Mouse (Mus musculus): ENCODE results near the gene Spock1. TPM values are rescaled to one million over a fixed set of nuclear protein-coding genes. Genes with fewer than 3 reads are reported as not detected.

Spock1 gene
- polyA plus RNA-seq, 1 experiment, result 0.03 TPM

GRCm38 (mm10) chr13:57435726-57436220 is 472.4 kb downstream of the Spock1 start:
- TF ChIP-seq TAL1 (IDR thresholded peaks at IDR 0.05; ENCODE audit: low read length) (no peak), GATA1 (IDR thresholded peaks at IDR 0.05; ENCODE audit: low read length) (no peak)
- no peaks in the 10 kb centered on the region for H3K4me1 ChIP-seq (ENCODE audit: control insufficient read depth)
- peaks cover 41% of the 10 kb centered on the region for H3K9me3 ChIP-seq (ENCODE audit: control insufficient read depth, low read length)
- no peak overlapping the region for H3K4me3 ChIP-seq (replicated peaks)
- no peaks in the 10 kb centered on the region for H3K36me3 ChIP-seq (ENCODE audit: control insufficient read depth)
- H3K27me3 ChIP-seq (ENCODE audit: control insufficient read depth), result no peaks in the 10 kb centered on the region

GRCm38 (mm10) chr13:57433848-57434247 is 474.3 kb downstream of the Spock1 start:
- Histone ChIP-seq H3K4me1 (ENCODE audit: control insufficient read depth) (no peaks in the 10 kb centered on the region), H3K27me3 (ENCODE audit: control insufficient read depth) (no peaks in the 10 kb centered on the region), H3K36me3 (ENCODE audit: control insufficient read depth) (no peaks in the 10 kb centered on the region), H3K9me3 (ENCODE audit: control insufficient read depth, low read length) (peaks cover 48% of the 10 kb centered on the region), H3K4me3 (replicated peaks) (no peak overlapping the region)
- no peak for TF ChIP-seq GATA1 (IDR thresholded peaks at IDR 0.05; ENCODE audit: low read length)
- TF ChIP-seq TAL1 (IDR thresholded peaks at IDR 0.05; ENCODE audit: low read length), result no peak

GRCm38 (mm10) chr13:57431815-57432214 is 476.3 kb downstream of the Spock1 start:
- no peaks in the 10 kb centered on the region for H3K27me3 ChIP-seq (ENCODE audit: control insufficient read depth)
- no peak for TF ChIP-seq TAL1 (IDR thresholded peaks at IDR 0.05; ENCODE audit: low read length)
- no peak for TF ChIP-seq GATA1 (IDR thresholded peaks at IDR 0.05; ENCODE audit: low read length)
- no peaks in the 10 kb centered on the region for H3K4me1 ChIP-seq (ENCODE audit: control insufficient read depth)
- H3K9me3 ChIP-seq (ENCODE audit: control insufficient read depth, low read length), result peaks cover 50% of the 10 kb centered on the region
- H3K4me3 ChIP-seq (replicated peaks), result no peak overlapping the region
- H3K36me3 ChIP-seq (ENCODE audit: control insufficient read depth), result no peaks in the 10 kb centered on the region

- TF ChIP-seq TAL1 (IDR thresholded peaks at IDR 0.05; ENCODE audit: low read length) (no peak), GATA1 (IDR thresholded peaks at IDR 0.05; ENCODE audit: low read length) (no peak)
- Histone ChIP-seq H3K27me3 (ENCODE audit: control insufficient read depth) (no peaks in the 10 kb centered on the region), H3K9me3 (ENCODE audit: control insufficient read depth, low read length) (peaks cover 45% of the 10 kb centered on the region), H3K36me3 (ENCODE audit: control insufficient read depth) (no peaks in the 10 kb centered on the region), H3K4me3 (replicated peaks) (no peak overlapping the region), H3K4me1 (ENCODE audit: control insufficient read depth) (no peaks in the 10 kb centered on the region)
Observed at GRCm38 (mm10) chr13:57428840-57429239, 479.3 kb downstream of the Spock1 start.

- no peak overlapping the region for H3K4me3 ChIP-seq (replicated peaks)
- TF ChIP-seq GATA1 (IDR thresholded peaks at IDR 0.05; ENCODE audit: low read length), result no peak
- no peak for TF ChIP-seq TAL1 (IDR thresholded peaks at IDR 0.05; ENCODE audit: low read length)
- no peaks in the 10 kb centered on the region for H3K4me1 ChIP-seq (ENCODE audit: control insufficient read depth)
- peaks cover 25% of the 10 kb centered on the region for H3K9me3 ChIP-seq (ENCODE audit: control insufficient read depth, low read length)
- H3K36me3 ChIP-seq (ENCODE audit: control insufficient read depth), result no peaks in the 10 kb centered on the region
- no peaks in the 10 kb centered on the region for H3K27me3 ChIP-seq (ENCODE audit: control insufficient read depth)
Observed at GRCm38 (mm10) chr13:57418781-57419180, 489.4 kb downstream of the Spock1 start.

GRCm38 (mm10) chr13:57414716-57415115 is 493.4 kb downstream of the Spock1 start:
- Histone ChIP-seq H3K4me1 (ENCODE audit: control insufficient read depth) (no peaks in the 10 kb centered on the region), H3K36me3 (ENCODE audit: control insufficient read depth) (no peaks in the 10 kb centered on the region), H3K9me3 (ENCODE audit: control insufficient read depth, low read length) (peaks cover 17% of the 10 kb centered on the region), H3K27me3 (ENCODE audit: control insufficient read depth) (no peaks in the 10 kb centered on the region), H3K4me3 (replicated peaks) (no peak overlapping the region)
- TF ChIP-seq TAL1 (IDR thresholded peaks at IDR 0.05; ENCODE audit: low read length) (no peak), GATA1 (IDR thresholded peaks at IDR 0.05; ENCODE audit: low read length) (no peak)

GRCm38 (mm10) chr13:57407666-57408065 is 500.5 kb downstream of the Spock1 start:
- Histone ChIP-seq H3K4me3 (replicated peaks) (no peak overlapping the region), H3K36me3 (ENCODE audit: control insufficient read depth) (no peaks in the 10 kb centered on the region), H3K9me3 (ENCODE audit: control insufficient read depth, low read length) (peaks cover 2% of the 10 kb centered on the region; the same call in 1 of the 2 replicates), H3K4me1 (ENCODE audit: control insufficient read depth) (no peaks in the 10 kb centered on the region), H3K27me3 (ENCODE audit: control insufficient read depth) (no peaks in the 10 kb centered on the region)
- no peak for TF ChIP-seq TAL1 (IDR thresholded peaks at IDR 0.05; ENCODE audit: low read length)

- Histone ChIP-seq H3K4me3 (replicated peaks) (no peak overlapping the region), H3K27me3 (ENCODE audit: control insufficient read depth) (no peaks in the 10 kb centered on the region), H3K9me3 (ENCODE audit: control insufficient read depth, low read length) (peaks cover 5% of the 10 kb centered on the region; the same call in 1 of the 2 replicates), H3K36me3 (ENCODE audit: control insufficient read depth) (no peaks in the 10 kb centered on the region), H3K4me1 (ENCODE audit: control insufficient read depth) (no peaks in the 10 kb centered on the region)
- no peak for TF ChIP-seq GATA1 (IDR thresholded peaks at IDR 0.05; ENCODE audit: low read length)
- no peak for TF ChIP-seq TAL1 (IDR thresholded peaks at IDR 0.05; ENCODE audit: low read length)
Observed at GRCm38 (mm10) chr13:57402386-57402785, 505.7 kb downstream of the Spock1 start.

- Histone ChIP-seq H3K4me1 (ENCODE audit: control insufficient read depth) (no peaks in the 10 kb centered on the region), H3K27me3 (ENCODE audit: control insufficient read depth) (no peaks in the 10 kb centered on the region), H3K4me3 (replicated peaks) (no peak overlapping the region), H3K36me3 (ENCODE audit: control insufficient read depth) (no peaks in the 10 kb centered on the region), H3K9me3 (ENCODE audit: control insufficient read depth, low read length) (peaks cover 20% of the 10 kb centered on the region)
- TF ChIP-seq GATA1 (IDR thresholded peaks at IDR 0.05; ENCODE audit: low read length) (no peak), TAL1 (IDR thresholded peaks at IDR 0.05; ENCODE audit: low read length) (no peak)
Observed at GRCm38 (mm10) chr13:57372141-57372700, 535.9 kb downstream of the Spock1 start.

Other genes with a start within 250 kb of the Spock1 start
- not detected in 2 replicates for gene Klhl3, start 205.3 kb upstream of the Spock1 start, polyA plus RNA-seq (2012)
- gene Hnrnpa0, start 220.2 kb upstream of the Spock1 start, polyA plus RNA-seq (2012), result 38.2 and 43.0 TPM in 2 replicates
- gene Idnk, start 249.3 kb upstream of the Spock1 start, polyA plus RNA-seq (2012), result 0.40 and 1.2 TPM in 2 replicates

Measured in erythroblast, embryonic 14.5 days (primary cell).